11 mouse cellular contexts compared by ENCODE assay signal in genomic region chr12:33403265-33403693, GRCm38 (mm10). TPM values are rescaled to one million over a fixed set of nuclear protein-coding genes. Genes with fewer than 3 reads are reported as not detected.
A peak's percentile ranks its signal among the peaks of the same experiment; 100 is the strongest.
DNase-seq lines count a peak whose midpoint lies in the region; ATAC-seq and TF ChIP-seq lines count a peak whose summit lies in the region.
"Had no signal": no experiment of that assay in that cellular context is flagged by ENCODE, and none has a peak within 500 bp of the region (broad histone marks: within the 10 kb centered on the region; RNA-seq: fewer than 3 reads in every experiment).

No protein-coding gene starts in this region.

- no peak for TF ChIP-seq CTCF in lung, adult 2 months (IDR thresholded peaks at IDR 0.05; ENCODE audit: insufficient read depth, low read length)
- no peak for TF ChIP-seq CTCF in liver, embryonic 14.5 days (IDR thresholded peaks at IDR 0.05; ENCODE audit: low read depth)
- TF ChIP-seq CTCF in layer of hippocampus, adult 2 months (conservative IDR thresholded peaks at IDR 0.05): no peak

- no peak overlapping the region for H3K4me3 ChIP-seq in lung, adult 2 months (replicated peaks; ENCODE audit: extremely low read depth, low read depth, low read length)
- H3K4me3 ChIP-seq in liver, embryonic 14.5 days (ENCODE audit: insufficient read depth in 1 of 2, low read depth in 2 of 2, low read length in 2 of 2): no peak overlapping the region
- no peak overlapping the region for H3K4me3 ChIP-seq in myocyte
- H3K4me3 ChIP-seq in layer of hippocampus, adult 2 months: no peak overlapping the region
- H3K4me3 ChIP-seq: embryonic facial prominence, embryonic 12.5 days; limb, embryonic 15.5 days had no signal

- no peaks in the 10 kb centered on the region for H3K9me3 ChIP-seq in liver, embryonic 14.5 days (ENCODE audit: control insufficient read depth, low read length)
- H3K9me3 ChIP-seq: embryonic facial prominence, embryonic 12.5 days; limb, embryonic 15.5 days had no signal

- peaks cover 2% of the 10 kb centered on the region; the same call in 1 of the 2 replicates for H3K4me1 ChIP-seq in lung, adult 2 months (ENCODE audit: control insufficient read depth, insufficient read depth, low read length)
- H3K4me1 ChIP-seq in liver, embryonic 14.5 days (replicated peaks; ENCODE audit: control insufficient read depth in 2 of 2, insufficient read depth in 2 of 2, low read length in 1 of 2): peaks cover 0 to 5% of the 10 kb centered on the region in 2 experiments; a peak in 2 of 4 replicates
- H3K4me1 ChIP-seq: embryonic facial prominence, embryonic 12.5 days; limb, embryonic 15.5 days had no signal

- ATAC-seq in liver, embryonic 14.5 days (ENCODE audit: insufficient read depth): no peak

- no peaks in the 10 kb centered on the region for H3K27me3 ChIP-seq in liver, embryonic 14.5 days (ENCODE audit: control insufficient read depth, insufficient read depth, low read length)
- no peaks in the 10 kb centered on the region for H3K27me3 ChIP-seq in myocyte (ENCODE audit: control insufficient read depth, insufficient read depth, insufficient read length)
- H3K27me3 ChIP-seq: embryonic facial prominence, embryonic 12.5 days; limb, embryonic 15.5 days had no signal

- H3K27ac ChIP-seq in liver, embryonic 14.5 days: no peak overlapping the region
- H3K27ac ChIP-seq in layer of hippocampus, adult 2 months: no peak overlapping the region
- H3K27ac ChIP-seq: embryonic facial prominence, embryonic 12.5 days; limb, embryonic 15.5 days had no signal

- WGBS in lung, adult 2 months: 15% methylated on average over 7 of the region's 7 CpGs
- WGBS in liver, embryonic 14.5 days (ENCODE audit: insufficient replicate concordance): 6% methylated on average over 7 of the region's 7 CpGs

- no peak for TF ChIP-seq EP300 in liver, embryonic 14.5 days (IDR thresholded peaks at IDR 0.05; ENCODE audit: low read depth)

- no peak overlapping the region for H3K9ac ChIP-seq in liver, embryonic 14.5 days (replicated peaks)
- H3K9ac ChIP-seq: embryonic facial prominence, embryonic 12.5 days; limb, embryonic 15.5 days had no signal

- peak overlapping the region; percentile 0; the same call in 1 of the 2 replicates for H3K4me2 ChIP-seq in liver, embryonic 14.5 days (ENCODE audit: low read depth)
- peak overlapping the region; percentile 27 for H3K4me2 ChIP-seq in myocyte (ENCODE audit: low read depth)
- H3K4me2 ChIP-seq: embryonic facial prominence, embryonic 12.5 days; limb, embryonic 15.5 days had no signal

- DNase-seq in lung, adult 18-20 months: peak; percentile 6 to 26
- DNase-seq in lung, adult 2 months: no peak
- DNase-seq in embryo, embryonic 10.5 days (ENCODE audit: low spot score): peak; percentile 5
- no peak for DNase-seq in liver, embryonic 14.5 days (ENCODE audit: low read depth in 3 of 3, low spot score in 3 of 3)
- no peak for DNase-seq in adrenal gland, adult 18-20 months (ENCODE audit: low spot score in 2 of 2)
- no peak for DNase-seq in layer of hippocampus, adult 2 months (ENCODE audit: low spot score in 2 of 2)
- no peak for DNase-seq in gastrocnemius, postnatal 4 days (ENCODE audit: low spot score in 2 of 2)

- H3K36me3 ChIP-seq in liver, embryonic 14.5 days (replicated peaks; ENCODE audit: control insufficient read depth, insufficient read depth, low read depth): no peaks in the 10 kb centered on the region
- H3K36me3 ChIP-seq in myocyte (ENCODE audit: control insufficient read depth, insufficient read depth): no peaks in the 10 kb centered on the region
- H3K36me3 ChIP-seq: embryonic facial prominence, embryonic 12.5 days; limb, embryonic 15.5 days had no signal

- no peak for TF ChIP-seq POLR2A in lung, adult 2 months (IDR thresholded peaks at IDR 0.05; ENCODE audit: borderline replicate concordance, extremely low read depth, low read depth, low read length)
- TF ChIP-seq POLR2A in myocyte (IDR thresholded peaks at IDR 0.05; ENCODE audit: insufficient read length, low read depth): no peak

- H3K79me2 ChIP-seq in myocyte (ENCODE audit: control insufficient read depth, insufficient read depth): no peaks in the 10 kb centered on the region

- no peak overlapping the region for H3ac ChIP-seq in myocyte (ENCODE audit: control insufficient read depth, insufficient read length)

TF ChIP-seq in myocyte, 11 proteins besides CTCF, POLR2A, EP300 and RAD21:
- TF ChIP-seq USF1 (IDR thresholded peaks at IDR 0.05; ENCODE audit: low read depth) (no peak), CEBPB (IDR thresholded peaks at IDR 0.05; ENCODE audit: insufficient read depth, poor library complexity, severe bottlenecking) (no peak), TCF3 (IDR thresholded peaks at IDR 0.05; ENCODE audit: insufficient read length, low read depth) (no peak), SRF (IDR thresholded peaks at IDR 0.05; ENCODE audit: control insufficient read depth, insufficient read length, low read depth) (no peak), MYOG (IDR thresholded peaks at IDR 0.05; ENCODE audit: control insufficient read depth in 1 of 3, insufficient read depth in 1 of 3, insufficient read length in 2 of 3, low read depth in 2 of 3) (no peak), POLR2AphosphoS2 (IDR thresholded peaks at IDR 0.05; ENCODE audit: insufficient read length, low read depth) (no peak), E2F4 (IDR thresholded peaks at IDR 0.05; ENCODE audit: insufficient read depth) (no peak), TCF12 (IDR thresholded peaks at IDR 0.05; ENCODE audit: insufficient read depth, poor library complexity, severe bottlenecking) (no peak)

RNA-seq across cellular contexts. Expression of gene Efcab10, which starts 8.6 kb away (rescaled TPM):
- 1.6 TPM in 2 replicates for polyA plus RNA-seq in lung, adult 2 months (2012; rRNA removed)
- not detected in 2 replicates for polyA plus RNA-seq in liver, embryonic 14.5 days (2012; rRNA removed)
- polyA plus RNA-seq in liver, embryonic 14.5 days (2014; fragmentation: Nextera tagmentation; extraction: Ambion mirVana): not detected in 2 replicates
- polyA plus RNA-seq in myocyte (2012; fragmentation: generic; extraction: Trizol): not detected
- 1 to 10 TPM in 1 of 2 experiments, under 1 TPM in 1; 0.48 to 2.0 TPM for total RNA-seq in adrenal gland, adult 18-20 months (2021)
- 1 to 10 TPM; 2.2 to 3.2 TPM for total RNA-seq in layer of hippocampus, adult 2 months (2021)
- not detected for total RNA-seq in gastrocnemius, postnatal 4 days (2021)
- polyA plus RNA-seq: heart, embryonic 14.5 days; limb, embryonic 15.5 days had no signal

RNA-seq across cellular contexts. Expression of gene Twistnb, which starts 26.2 kb away (rescaled TPM):
- 22.3 and 42.2 TPM in 2 replicates for polyA plus RNA-seq in lung, adult 2 months (2012; rRNA removed)
- polyA plus RNA-seq in liver, embryonic 14.5 days (2012; rRNA removed): 2.2 and 4.0 TPM in 2 replicates
- polyA plus RNA-seq in liver, embryonic 14.5 days (2014; fragmentation: Nextera tagmentation; extraction: Ambion mirVana): 34.3 and 37.1 TPM in 2 replicates
- 8.7 TPM for polyA plus RNA-seq in myocyte (2012; fragmentation: generic; extraction: Trizol)
- total RNA-seq in adrenal gland, adult 18-20 months (2021): 10 to 100 TPM; 14.5 to 15.5 TPM
- total RNA-seq in layer of hippocampus, adult 2 months (2021): 10 to 100 TPM; 14.5 to 15.9 TPM
- total RNA-seq in gastrocnemius, postnatal 4 days (2021): 10 to 100 TPM; 12.1 to 14.4 TPM

Comparison
In these comparisons a context has a peak if more than half of its experiments do, and no peak if none do; other contexts are left out.
1. DNase-seq: peak in lung, adult 18-20 months (2 of 2) and embryo, embryonic 10.5 days (single experiment); none in lung, adult 2 months (single experiment), liver, embryonic 14.5 days (0 of 3), adrenal gland, adult 18-20 months (0 of 2), layer of hippocampus, adult 2 months (0 of 2) and gastrocnemius, postnatal 4 days (0 of 2).